Mouse (Mus musculus): ENCODE data around the gene 0610030E20Rik. TPM values are rescaled to one million over a fixed set of nuclear protein-coding genes. Genes with fewer than 3 reads are reported as not detected.

Gene 0610030E20Rik
- total and polyA plus RNA-seq, 3 experiments: 29.7 to 71.0 (median 33.9) TPM

DNA sequence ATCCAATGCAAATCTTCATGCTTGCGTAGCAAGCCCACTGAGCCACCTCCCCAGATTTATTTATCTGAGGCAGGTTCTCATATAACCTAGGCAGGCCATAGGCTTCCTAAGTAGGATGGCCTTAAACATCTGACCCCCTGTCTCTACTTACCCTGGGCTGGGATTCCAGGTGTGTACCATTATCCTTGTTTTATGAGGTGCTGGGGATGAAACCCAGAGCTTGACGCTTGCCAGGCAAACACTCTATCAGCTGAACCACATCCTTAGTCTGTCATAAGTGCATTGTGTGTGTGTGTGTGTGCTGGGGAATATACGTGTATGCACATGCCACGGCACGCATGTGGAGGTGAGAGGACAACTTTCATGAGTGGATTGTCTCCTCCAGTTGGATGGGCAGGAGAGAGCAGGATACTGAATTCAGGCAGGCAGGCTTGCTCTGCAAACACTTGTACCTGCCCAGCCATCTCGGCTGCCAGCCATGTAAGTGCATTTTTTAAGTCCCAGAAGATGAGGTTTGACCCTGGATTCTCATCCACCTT is 41.7 kb downstream of the 0610030E20Rik start:
- H3K4me1 ChIP-seq (ENCODE audit: insufficient read depth, low read depth, low read length): peaks cover 75% of the 10 kb centered on the region
- ATAC-seq (ENCODE audit: extremely low read depth, insufficient number of reproducible peaks, low FRiP score, poor library complexity, severe bottlenecking) (no peak), DNase-seq (ENCODE audit: low spot score) (no peak)
- no peaks in the 10 kb centered on the region for H3K9me3 ChIP-seq (replicated peaks)
- TF ChIP-seq TAL1 (conservative IDR thresholded peaks at IDR 0.05; ENCODE audit: low read depth, low read length) (no peak), POLR2AphosphoS5 (IDR thresholded peaks at IDR 0.05; ENCODE audit: insufficient replicate concordance, low read depth, low read length) (no peak), CTCF (IDR thresholded peaks at IDR 0.05; ENCODE audit: low read depth, low read length) (no peak), GATA2 (IDR thresholded peaks at IDR 0.05; ENCODE audit: borderline replicate concordance, low read depth, low read length) (no peak), GATA1 (IDR thresholded peaks at IDR 0.05; ENCODE audit: borderline replicate concordance, low read length) (no peak)
- peak overlapping the region; percentile 87 for H3K4me3 ChIP-seq (ENCODE audit: low read depth, low read length)
- peaks cover 73% of the 10 kb centered on the region for H3K36me3 ChIP-seq (replicated peaks)
- H3K27me3 ChIP-seq (ENCODE audit: insufficient read depth, low read length): no peaks in the 10 kb centered on the region

DNA sequence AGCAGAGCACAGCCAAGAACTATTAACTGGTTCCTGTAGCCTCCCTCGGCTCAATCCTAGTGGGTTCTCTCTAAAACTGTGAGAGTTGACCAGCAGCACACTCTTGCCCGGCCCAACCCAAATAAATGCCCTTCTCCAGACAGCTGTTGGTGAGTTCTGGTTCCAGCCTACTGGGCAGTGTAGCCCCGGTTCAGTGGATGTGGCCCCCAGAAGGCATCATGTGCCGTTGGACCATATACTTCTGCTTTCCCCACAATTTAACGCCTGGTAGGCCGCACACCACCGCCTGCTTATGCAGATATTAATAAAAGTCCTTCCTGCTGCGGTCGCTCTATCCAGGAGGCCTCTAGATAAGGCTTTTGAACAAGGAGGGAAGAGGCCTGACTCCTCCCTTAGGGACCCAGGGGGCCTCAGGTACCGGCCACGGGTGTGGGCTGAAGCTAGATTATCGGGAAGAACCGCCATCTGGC is 42.4 kb downstream of the 0610030E20Rik start:
- Histone ChIP-seq H3K4me1 (ENCODE audit: insufficient read depth, low read depth, low read length) (peaks cover 75% of the 10 kb centered on the region), H3K36me3 (replicated peaks) (peaks cover 77% of the 10 kb centered on the region), H3K4me3 (ENCODE audit: low read depth, low read length) (peak overlapping the region; percentile 87), H3K27me3 (ENCODE audit: insufficient read depth, low read length) (no peaks in the 10 kb centered on the region), H3K9me3 (replicated peaks) (no peaks in the 10 kb centered on the region)
- no peak for TF ChIP-seq CTCF (IDR thresholded peaks at IDR 0.05; ENCODE audit: low read depth, low read length)
- peak; percentile 97 for TF ChIP-seq TAL1 (conservative IDR thresholded peaks at IDR 0.05; ENCODE audit: low read depth, low read length)
- ATAC-seq (ENCODE audit: extremely low read depth, insufficient number of reproducible peaks, low FRiP score, poor library complexity, severe bottlenecking): peak; percentile 84
- DNase-seq (ENCODE audit: low spot score): peak; percentile 96

DNA sequence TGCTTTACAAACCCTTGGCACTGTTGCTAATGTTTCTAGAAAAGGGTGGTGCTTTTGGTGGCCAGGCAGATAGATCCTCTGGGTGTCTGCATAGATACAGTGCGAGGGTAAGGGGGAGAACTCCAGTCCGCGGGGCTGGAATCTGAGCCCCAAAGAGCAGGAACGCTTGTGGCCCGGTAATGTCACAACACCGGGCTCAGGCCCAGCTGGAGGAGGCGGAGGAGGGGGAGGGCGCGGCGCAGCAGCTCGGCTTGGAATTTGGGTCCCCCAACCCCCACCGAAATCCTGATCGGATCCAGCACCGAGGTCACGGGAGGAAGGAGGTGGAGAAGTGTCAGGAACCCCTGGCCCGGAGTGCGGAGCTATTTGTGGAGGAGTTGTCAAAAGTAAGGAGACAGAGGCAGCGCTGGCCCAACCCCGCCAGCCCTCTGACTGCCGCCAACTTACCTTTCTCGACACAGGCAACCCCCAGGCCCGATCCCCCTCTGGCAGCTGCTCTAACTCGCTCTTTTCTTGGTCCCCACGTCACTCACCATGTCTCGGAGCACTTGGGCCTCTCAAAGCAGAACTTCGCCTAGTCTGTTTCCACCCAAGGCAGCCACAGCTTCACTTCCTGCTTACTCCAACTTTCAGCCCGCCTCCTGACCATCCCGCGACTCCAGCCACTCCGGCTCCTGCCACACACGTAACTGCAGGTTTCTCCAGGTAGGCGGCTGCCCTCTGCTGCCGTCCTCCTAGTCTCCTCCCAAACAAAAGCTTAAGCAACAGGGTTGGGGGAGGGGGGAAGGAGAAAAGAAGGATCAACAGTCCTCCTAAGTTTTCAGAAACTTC is 43.0 kb downstream of the 0610030E20Rik start, which contains the start of gene Vamp8:
TSS of gene Vamp8 (minus strand) at position 763 of the 831 bp plus-strand sequence.
- H3K36me3 ChIP-seq (replicated peaks): peaks cover 77% of the 10 kb centered on the region
- ATAC-seq (ENCODE audit: extremely low read depth, insufficient number of reproducible peaks, low FRiP score, poor library complexity, severe bottlenecking): peak; percentile 29
- peak; percentile 38 for DNase-seq (ENCODE audit: low spot score)
- TF ChIP-seq CTCF (IDR thresholded peaks at IDR 0.05; ENCODE audit: low read depth, low read length) (no peak), POLR2AphosphoS5 (IDR thresholded peaks at IDR 0.05; ENCODE audit: insufficient replicate concordance, low read depth, low read length) (0 out of 2 replicates have a peak, but pooled peaks have one; percentile 53), GATA2 (IDR thresholded peaks at IDR 0.05; ENCODE audit: borderline replicate concordance, low read depth, low read length) (no peak)
- H3K27me3 ChIP-seq (ENCODE audit: insufficient read depth, low read length): no peaks in the 10 kb centered on the region
- H3K9me3 ChIP-seq (replicated peaks): no peaks in the 10 kb centered on the region
- peak within 1 kb of the TSS; percentile 87 for H3K4me3 ChIP-seq (ENCODE audit: low read depth, low read length)
- peaks cover 74% of the 10 kb centered on the region for H3K4me1 ChIP-seq (ENCODE audit: insufficient read depth, low read depth, low read length)

DNA sequence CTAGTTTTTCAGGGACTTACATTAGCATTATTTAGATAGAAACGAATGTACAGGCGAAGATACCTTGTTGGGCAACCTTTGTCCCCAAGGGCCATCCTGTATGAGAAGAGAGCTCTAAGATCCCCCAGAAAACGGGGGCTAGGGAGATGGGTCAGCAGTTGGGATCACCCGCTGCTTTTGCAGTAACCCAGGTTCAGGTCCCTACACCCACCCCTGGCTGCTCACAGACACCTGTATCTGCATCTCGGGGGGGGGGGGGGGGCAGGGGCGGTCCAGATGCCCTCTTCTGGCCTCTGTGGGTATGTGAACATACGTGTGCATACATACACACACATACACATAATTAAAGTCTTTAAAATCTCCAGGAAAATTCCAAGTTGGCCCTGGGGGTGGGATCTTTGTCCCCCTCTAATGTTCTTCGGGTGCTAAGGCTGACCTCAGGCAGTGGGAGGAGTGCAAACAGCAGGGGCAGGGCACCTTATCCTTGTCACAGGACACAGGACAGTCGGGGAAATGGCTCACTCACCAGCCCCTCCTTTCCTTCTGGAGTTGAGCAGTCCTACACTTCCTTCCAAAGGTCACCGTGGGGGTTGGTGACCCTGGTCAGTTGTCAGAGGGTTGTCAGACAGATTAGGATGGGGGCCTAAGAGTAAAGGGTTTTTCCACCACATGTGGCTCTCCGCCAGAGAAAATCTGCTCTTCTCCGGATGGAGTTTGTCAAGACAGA is 43.8 kb downstream of the 0610030E20Rik start:
- Histone ChIP-seq H3K4me1 (ENCODE audit: insufficient read depth, low read depth, low read length) (peaks cover 74% of the 10 kb centered on the region), H3K9me3 (replicated peaks) (no peaks in the 10 kb centered on the region), H3K4me3 (ENCODE audit: low read depth, low read length) (peak overlapping the region; percentile 87), H3K36me3 (replicated peaks) (peaks cover 77% of the 10 kb centered on the region), H3K27me3 (ENCODE audit: insufficient read depth, low read length) (no peaks in the 10 kb centered on the region)
- DNase-seq (ENCODE audit: low spot score) (peak; percentile 64), ATAC-seq (ENCODE audit: extremely low read depth, insufficient number of reproducible peaks, low FRiP score, poor library complexity, severe bottlenecking) (peak; percentile 23; the same call in 1 of the 2 replicates)
- no peak for TF ChIP-seq GATA1 (IDR thresholded peaks at IDR 0.05; ENCODE audit: borderline replicate concordance, low read length)
- TF ChIP-seq POLR2AphosphoS5 (IDR thresholded peaks at IDR 0.05; ENCODE audit: insufficient replicate concordance, low read depth, low read length): 0 out of 2 replicates have a peak, but pooled peaks have one; percentile 47

DNA sequence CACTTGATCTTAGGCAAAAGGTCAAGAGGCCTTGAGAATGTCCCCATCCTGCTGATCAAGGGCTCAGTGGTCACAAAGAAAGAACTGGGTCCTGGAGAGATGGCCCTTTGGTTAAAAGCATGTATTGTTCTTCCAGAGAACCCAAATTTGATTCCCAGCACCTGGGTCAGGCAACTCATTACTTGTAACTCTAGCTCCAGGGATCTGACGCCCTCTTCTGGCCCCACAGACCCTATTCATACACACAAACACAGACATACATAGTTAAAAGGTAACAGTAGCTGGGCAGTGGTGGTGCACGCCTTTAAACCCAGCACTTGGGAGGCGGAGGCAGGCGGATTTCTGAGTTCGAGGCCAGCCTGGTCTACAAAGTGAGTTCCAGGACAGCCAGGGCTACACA is 45.2 kb downstream of the 0610030E20Rik start:
- H3K9me3 ChIP-seq (replicated peaks): no peaks in the 10 kb centered on the region
- ATAC-seq (ENCODE audit: extremely low read depth, insufficient number of reproducible peaks, low FRiP score, poor library complexity, severe bottlenecking) (no peak), DNase-seq (ENCODE audit: low spot score) (no peak)
- peak overlapping the region; percentile 53; the same call in 1 of the 2 replicates for H3K4me3 ChIP-seq (ENCODE audit: low read depth, low read length)
- peaks cover 69% of the 10 kb centered on the region for H3K4me1 ChIP-seq (ENCODE audit: insufficient read depth, low read depth, low read length)
- no peaks in the 10 kb centered on the region for H3K27me3 ChIP-seq (ENCODE audit: insufficient read depth, low read length)
- peaks cover 74% of the 10 kb centered on the region for H3K36me3 ChIP-seq (replicated peaks)
- TF ChIP-seq TAL1 (conservative IDR thresholded peaks at IDR 0.05; ENCODE audit: low read depth, low read length): no peak
- no peak for TF ChIP-seq GATA1 (IDR thresholded peaks at IDR 0.05; ENCODE audit: borderline replicate concordance, low read length)
- no peak for TF ChIP-seq POLR2AphosphoS5 (IDR thresholded peaks at IDR 0.05; ENCODE audit: insufficient replicate concordance, low read depth, low read length)
- TF ChIP-seq GATA2 (IDR thresholded peaks at IDR 0.05; ENCODE audit: borderline replicate concordance, low read depth, low read length): no peak
- no peak for TF ChIP-seq CTCF (IDR thresholded peaks at IDR 0.05; ENCODE audit: low read depth, low read length)

DNA sequence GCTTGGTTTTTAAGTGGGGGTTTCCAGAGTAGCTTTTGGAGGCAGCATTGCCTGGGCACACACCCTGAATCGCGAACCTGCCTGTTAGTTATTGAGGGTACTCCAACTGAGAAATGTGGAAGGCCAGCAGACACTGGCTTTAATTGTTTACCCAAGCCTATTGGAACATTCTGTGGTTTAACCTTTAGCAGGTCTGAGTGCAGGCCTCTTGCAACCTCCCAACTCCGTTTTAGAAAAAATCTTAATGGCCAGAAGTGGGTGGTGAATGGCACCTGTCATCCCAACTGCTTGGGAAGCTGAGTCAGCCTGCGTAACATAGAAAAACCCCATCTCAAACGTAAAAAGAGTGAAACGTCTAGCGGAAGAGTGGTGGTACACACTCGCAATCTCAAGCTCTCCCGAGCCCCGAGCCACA is 49.7 kb downstream of the 0610030E20Rik start:
- H3K27me3 ChIP-seq (ENCODE audit: insufficient read depth, low read length): no peaks in the 10 kb centered on the region
- H3K9me3 ChIP-seq (replicated peaks): no peaks in the 10 kb centered on the region
- peaks cover 69% of the 10 kb centered on the region for H3K4me1 ChIP-seq (ENCODE audit: insufficient read depth, low read depth, low read length)
- peaks cover 66% of the 10 kb centered on the region for H3K36me3 ChIP-seq (replicated peaks)
- ATAC-seq (ENCODE audit: extremely low read depth, insufficient number of reproducible peaks, low FRiP score, poor library complexity, severe bottlenecking) (no peak), DNase-seq (ENCODE audit: low spot score) (no peak)
- TF ChIP-seq POLR2AphosphoS5 (IDR thresholded peaks at IDR 0.05; ENCODE audit: insufficient replicate concordance, low read depth, low read length) (no peak), CTCF (IDR thresholded peaks at IDR 0.05; ENCODE audit: low read depth, low read length) (no peak), TAL1 (conservative IDR thresholded peaks at IDR 0.05; ENCODE audit: low read depth, low read length) (no peak), GATA2 (IDR thresholded peaks at IDR 0.05; ENCODE audit: borderline replicate concordance, low read depth, low read length) (no peak), GATA1 (IDR thresholded peaks at IDR 0.05; ENCODE audit: borderline replicate concordance, low read length) (no peak)
- H3K4me3 ChIP-seq (ENCODE audit: low read depth, low read length): no peak overlapping the region
